Mouse (Mus musculus) E14TG2a.4 (cell line): ENCODE results near the gene Olfr449.

ENCODE experiments used
- H3K27me3 ChIP-seq: 2 replicates; pipeline ENCODE4 v1.6.1; 2014; ENCODE audit warnings: low read length, control low read depth; ENCODE audit not compliant: insufficient read depth
- H3K36me3 ChIP-seq: 2 replicates; pipeline ENCODE4 v1.6.1; 2014; ENCODE audit warnings: low read length, control low read depth; ENCODE audit not compliant: insufficient read depth
- H3K4me1 ChIP-seq: replicated peaks from 2 replicates; pipeline ENCODE4 v1.6.1; 2014; ENCODE audit warnings: low read depth, low read length, control low read depth
- H3K4me3 ChIP-seq: replicated peaks from 2 replicates; pipeline ENCODE4 v1.5.1; 2014; ENCODE audit warnings: mild to moderate bottlenecking, low read length
- H3K9me3 ChIP-seq: 2 replicates; pipeline ENCODE4 v1.6.1; 2014; ENCODE audit warnings: low read length, control low read depth
- CTCF ChIP-seq: conservative IDR thresholded peaks from 2 replicates; pipeline ENCODE4 v1.5.1; 2014; ENCODE audit warnings: low read length
- NANOG ChIP-seq: IDR thresholded peaks from 2 replicates; pipeline ENCODE4 v1.6.1; 2014; ENCODE audit warnings: borderline replicate concordance, low read length, mixed read lengths
- POU5F1 ChIP-seq: IDR thresholded peaks from 2 replicates; pipeline ENCODE4 v1.6.1; 2014; ENCODE audit warnings: low read length, borderline replicate concordance

The Olfr449 gene

GRCm38 (mm10) chr6:42876323-42876722, 42.1 kb downstream of the Olfr449 start:
- TF ChIP-seq POU5F1 (no peak), CTCF (no peak), NANOG (no peak)
- no peaks in the 10 kb centered on the region for H3K36me3 ChIP-seq

More at GRCm38 (mm10) chr6:42876323-42876722, 42.1 kb downstream of the Olfr449 start:
- Histone ChIP-seq H3K27me3 (no peaks in the 10 kb centered on the region), H3K4me3 (no peak overlapping the region), H3K9me3 (peaks cover 4% of the 10 kb centered on the region; the same call in 1 of the 2 replicates), H3K4me1 (no peaks in the 10 kb centered on the region)
